Mouse (Mus musculus) G1E (cell line): ENCODE measurements at regions not wholly inside any gene's neighbourhood (a gene's known extent, or its start where the extent isn't known, plus 50 kb on each side); places are given as distances from the start of the nearest gene placed in this dataset.
A peak's percentile ranks its signal among the peaks of the same experiment; 100 is the strongest.

Experiments used
- ATAC-seq: 2 replicates; pipeline ENCODE4 v1.8.0; 2016; ENCODE audit warnings: mild to moderate bottlenecking; ENCODE audit not compliant: insufficient number of reproducible peaks, poor library complexity, low FRiP score, severe bottlenecking; ENCODE audit errors: extremely low read depth
- DNase-seq: peaks from one replicate; pipeline ENCODE4 v3.0.0; 2012; ENCODE audit warnings: low spot score
- H3K27me3 ChIP-seq: 2 replicates; pipeline ENCODE4 v1.6.1; 2012; ENCODE audit warnings: mild to moderate bottlenecking, low read length, inconsistent platforms; ENCODE audit not compliant: insufficient read depth
- H3K36me3 ChIP-seq: replicated peaks from 2 replicates; pipeline ENCODE3; 2012; ENCODE audit warnings: mild to moderate bottlenecking, inconsistent platforms
- H3K4me1 ChIP-seq: 2 replicates; pipeline ENCODE4 v1.6.1; 2012; ENCODE audit warnings: low read depth, low read length, inconsistent platforms, mixed read lengths; ENCODE audit not compliant: insufficient read depth
- H3K4me3 ChIP-seq: 2 replicates; pipeline ENCODE4 v1.5.1; 2012; ENCODE audit warnings: low read depth, mild to moderate bottlenecking, inconsistent platforms, low read length, moderate library complexity, mixed read lengths
- H3K9me3 ChIP-seq: replicated peaks from 2 replicates; pipeline ENCODE4 v1.6.1; 2012; ENCODE audit warnings: inconsistent platforms
- CTCF ChIP-seq: IDR thresholded peaks from 2 replicates; pipeline ENCODE4 v1.5.1; 2012; ENCODE audit warnings: low read depth, low read length, inconsistent platforms, mixed read lengths
- GATA1 ChIP-seq: IDR thresholded peaks from 2 replicates; pipeline ENCODE4 v1.6.1; 2012; ENCODE audit warnings: borderline replicate concordance, low read length, inconsistent platforms, mixed read lengths
- GATA2 ChIP-seq: IDR thresholded peaks from 2 replicates; pipeline ENCODE4 v1.6.1; 2012; ENCODE audit warnings: low read depth, low read length, inconsistent platforms, borderline replicate concordance
- POLR2AphosphoS5 ChIP-seq: IDR thresholded peaks from 2 replicates; pipeline ENCODE4 v1.6.1; 2012; ENCODE audit warnings: low read depth, low read length, inconsistent platforms; ENCODE audit not compliant: insufficient replicate concordance
- TAL1 ChIP-seq: conservative IDR thresholded peaks from 2 replicates; pipeline ENCODE4 v1.6.1; 2012; ENCODE audit warnings: low read depth, low read length, inconsistent platforms, mixed read lengths

GRCm38 (mm10) chr1:156994005-156994643 is 54.7 kb upstream of the Ralgps2 start:
- Histone ChIP-seq H3K4me3 (no peak overlapping the region), H3K36me3 (no peaks in the 10 kb centered on the region), H3K27me3 (peaks cover 10% of the 10 kb centered on the region; the same call in 1 of the 2 replicates), H3K4me1 (peaks cover 74% of the 10 kb centered on the region), H3K9me3 (no peaks in the 10 kb centered on the region)
- DNase-seq (no peak), ATAC-seq (no peak)
- no peak for TF ChIP-seq GATA2
- no peak for TF ChIP-seq TAL1
- TF ChIP-seq POLR2AphosphoS5, result no peak
- no peak for TF ChIP-seq CTCF
- no peak for TF ChIP-seq GATA1

- Histone ChIP-seq H3K4me1 (peaks cover 81% of the 10 kb centered on the region), H3K4me3 (no peak overlapping the region), H3K36me3 (no peaks in the 10 kb centered on the region), H3K27me3 (0 out of 2 replicates have a peak, but pooled peaks cover 4% of the 10 kb centered on the region), H3K9me3 (no peaks in the 10 kb centered on the region)
- ATAC-seq, result no peak
- no peak for DNase-seq
- TF ChIP-seq CTCF (no peak), POLR2AphosphoS5 (no peak), GATA2 (no peak), TAL1 (no peak), GATA1 (no peak)
Measured at GRCm38 (mm10) chr1:156993105-156993504, 53.7 kb upstream of the Ralgps2 start.

GRCm38 (mm10) chr1:156992536-156992935 is 53.1 kb upstream of the Ralgps2 start:
- peaks cover 82% of the 10 kb centered on the region for H3K4me1 ChIP-seq
- no peak for TF ChIP-seq CTCF
- no peak for TF ChIP-seq TAL1
- TF ChIP-seq POLR2AphosphoS5, result no peak
- no peak for TF ChIP-seq GATA2
- DNase-seq (no peak), ATAC-seq (no peak)
- H3K27me3 ChIP-seq, result 0 out of 2 replicates have a peak, but pooled peaks cover 4% of the 10 kb centered on the region
- H3K9me3 ChIP-seq, result no peaks in the 10 kb centered on the region
- H3K4me3 ChIP-seq, result no peak overlapping the region
- H3K36me3 ChIP-seq, result no peaks in the 10 kb centered on the region

- Histone ChIP-seq H3K4me1 (peaks cover 80% of the 10 kb centered on the region), H3K4me3 (no peak overlapping the region), H3K9me3 (no peaks in the 10 kb centered on the region), H3K27me3 (no peaks in the 10 kb centered on the region), H3K36me3 (no peaks in the 10 kb centered on the region)
- TF ChIP-seq TAL1 (peak; percentile 54), POLR2AphosphoS5 (no peak)
- peak; percentile 41 for ATAC-seq
- DNase-seq, result no peak
Measured at GRCm38 (mm10) chr1:156990567-156991494, 51.4 kb upstream of the Ralgps2 start.

GRCm38 (mm10) chr1:156990112-156990511 is 50.7 kb upstream of the Ralgps2 start:
- ATAC-seq (no peak), DNase-seq (no peak)
- TF ChIP-seq GATA2, result no peak
- TF ChIP-seq TAL1, result no peak
- TF ChIP-seq POLR2AphosphoS5, result no peak
- no peak for TF ChIP-seq GATA1
- no peak for TF ChIP-seq CTCF
- Histone ChIP-seq H3K9me3 (no peaks in the 10 kb centered on the region), H3K4me1 (peaks cover 80% of the 10 kb centered on the region), H3K4me3 (no peak overlapping the region), H3K36me3 (no peaks in the 10 kb centered on the region), H3K27me3 (no peaks in the 10 kb centered on the region)

GRCm38 (mm10) chr1:156989149-156989785 is 49.8 kb upstream of the Ralgps2 start:
- no peak overlapping the region for H3K4me3 ChIP-seq
- H3K27me3 ChIP-seq, result no peaks in the 10 kb centered on the region
- no peaks in the 10 kb centered on the region for H3K9me3 ChIP-seq
- H3K4me1 ChIP-seq, result peaks cover 80% of the 10 kb centered on the region
- ATAC-seq, result no peak
- no peak for TF ChIP-seq TAL1
- no peak for TF ChIP-seq GATA1
- TF ChIP-seq POLR2AphosphoS5, result no peak
- TF ChIP-seq CTCF, result no peak
- TF ChIP-seq GATA2, result no peak
- DNase-seq, result no peak
- H3K36me3 ChIP-seq, result no peaks in the 10 kb centered on the region
